Mouse (Mus musculus): ENCODE data around the gene Taf12.

DNA sequence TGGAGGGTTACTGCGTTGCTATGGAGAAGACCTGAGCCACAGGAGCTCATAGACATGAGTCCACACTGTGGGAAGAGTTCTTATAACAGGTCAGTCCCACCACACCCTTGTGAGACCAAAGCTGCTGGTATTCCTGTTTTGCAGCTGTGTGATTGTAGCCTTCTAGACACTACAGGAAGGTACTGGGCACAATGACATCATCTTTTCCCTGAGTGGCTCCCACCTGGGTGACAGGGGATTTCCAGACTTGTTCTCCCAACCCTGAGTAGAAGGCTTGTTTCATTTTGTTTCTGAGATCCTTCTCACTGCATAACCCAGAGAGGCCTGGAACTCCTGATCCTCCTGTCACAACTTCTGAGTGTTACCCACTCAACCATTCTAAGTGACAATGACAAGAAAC, 25.7 kb downstream of the Taf12 start:
- TF ChIP-seq CTCF (IDR thresholded peaks at IDR 0.05; ENCODE audit: control insufficient read depth, insufficient read depth, low read length) (no peak), POLR2A (IDR thresholded peaks at IDR 0.05; ENCODE audit: borderline replicate concordance, control insufficient read depth, low read depth, low read length) (no peak)
